Mouse (Mus musculus) kidney, postnatal 25 days (tissue): ENCODE results near the gene Crb2.

Source experiments
- DNase-seq, 2 experiments: peaks; one replicate each; pipeline ENCODE4 v3.0.0; 2021; ENCODE audit warnings: mixed read lengths in 2 of 2

The Crb2 gene

DNA sequence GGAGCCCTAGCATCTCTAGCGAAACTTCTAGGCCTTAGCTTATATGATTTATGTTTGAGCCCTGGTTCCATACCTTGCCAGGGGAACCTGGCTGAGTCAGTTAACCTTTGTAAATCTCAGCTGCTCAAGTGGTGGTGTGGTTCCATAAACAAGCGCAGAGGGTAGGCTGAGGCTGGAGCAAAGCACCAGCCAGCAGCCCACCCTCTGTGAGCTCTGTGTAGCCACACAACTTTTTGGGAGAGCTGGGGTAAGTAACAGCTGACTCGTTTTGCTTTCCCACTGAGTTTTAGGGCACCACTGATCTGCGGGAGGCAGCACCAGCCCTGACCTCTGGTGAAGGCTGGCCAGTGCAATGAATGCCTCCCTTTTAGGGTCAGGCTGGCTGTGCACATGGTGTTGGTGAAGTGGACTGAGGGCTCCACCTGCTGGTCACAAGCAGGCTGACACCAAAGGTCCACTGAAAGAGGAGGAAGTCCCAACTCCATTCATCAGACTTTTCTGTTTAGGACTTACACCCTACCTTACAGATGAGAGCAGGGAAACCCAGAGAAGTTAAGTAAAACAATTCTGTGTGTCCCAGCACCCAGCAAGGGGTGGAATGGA, 26.7 kb downstream of the Crb2 start:
- DNase-seq, result peak; percentile 75 to 80

DNA sequence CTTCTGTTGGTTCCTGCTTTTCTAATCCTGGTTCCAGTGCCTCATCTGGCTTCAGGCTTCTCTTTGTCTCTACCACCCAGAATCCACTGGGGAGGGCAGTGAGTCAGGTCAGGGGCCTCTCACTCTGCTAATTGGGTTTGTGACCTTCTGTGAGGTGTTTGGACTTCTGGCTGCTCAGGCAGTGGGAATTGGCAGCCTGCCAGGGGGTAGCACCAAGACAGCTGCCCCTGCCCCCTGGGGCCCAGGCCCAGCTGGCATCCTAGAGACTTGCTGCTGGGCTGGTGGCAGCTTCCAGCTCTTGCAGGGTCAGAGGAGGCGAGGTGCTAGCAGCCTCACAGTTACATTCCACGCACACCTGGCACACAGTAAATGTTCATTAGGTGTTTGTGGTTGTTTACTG, 35.6 kb downstream of the Crb2 start:
- peak; percentile 55 to 81 for DNase-seq

DNA sequence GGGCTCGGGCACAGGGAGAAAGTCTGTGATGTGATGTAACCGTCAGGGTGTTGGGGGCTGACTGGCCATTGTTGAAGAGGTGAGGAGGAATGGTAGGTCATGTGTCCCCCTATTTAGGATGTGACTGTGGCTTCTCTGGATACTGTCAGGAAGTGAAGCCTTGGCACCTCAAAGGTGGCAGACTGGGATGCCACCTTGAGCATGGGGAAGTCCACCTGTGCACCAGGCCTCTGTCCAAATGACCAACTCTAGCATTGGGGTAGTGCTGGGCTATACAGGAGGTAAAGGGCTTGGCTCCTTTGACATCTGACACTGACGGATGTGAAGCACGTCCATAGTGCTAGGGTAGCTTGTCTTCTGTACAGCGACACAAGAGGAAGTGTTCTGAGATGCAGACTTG, 36.4 kb downstream of the Crb2 start:
- DNase-seq, result no peak

DNA sequence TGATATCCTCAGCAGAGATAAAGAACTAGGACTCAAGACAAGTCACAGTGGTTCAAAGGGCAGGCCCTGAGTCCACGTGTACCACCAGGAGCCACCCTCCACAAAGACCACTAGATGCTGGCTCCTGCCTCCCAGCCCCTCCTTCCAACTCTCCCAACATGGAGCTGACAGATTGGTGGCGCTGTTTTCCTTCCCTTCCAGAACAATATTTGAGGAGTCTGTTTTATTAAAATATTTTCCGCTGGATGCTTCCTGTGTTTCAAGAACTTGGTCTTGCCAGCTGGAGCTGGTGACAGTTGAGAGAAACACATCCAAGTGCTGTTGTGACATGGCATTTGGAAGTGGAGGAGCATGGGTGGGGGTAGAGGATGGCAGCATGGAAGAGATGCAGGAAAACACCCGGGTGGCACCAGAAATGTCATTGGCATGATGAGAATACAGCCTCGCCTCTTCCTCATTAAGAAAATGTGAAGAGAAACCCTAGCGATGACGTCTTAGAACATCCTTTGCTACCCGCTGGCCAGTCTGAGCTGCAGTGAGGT, 38.8 kb downstream of the Crb2 start:
- no peak for DNase-seq

DNA sequence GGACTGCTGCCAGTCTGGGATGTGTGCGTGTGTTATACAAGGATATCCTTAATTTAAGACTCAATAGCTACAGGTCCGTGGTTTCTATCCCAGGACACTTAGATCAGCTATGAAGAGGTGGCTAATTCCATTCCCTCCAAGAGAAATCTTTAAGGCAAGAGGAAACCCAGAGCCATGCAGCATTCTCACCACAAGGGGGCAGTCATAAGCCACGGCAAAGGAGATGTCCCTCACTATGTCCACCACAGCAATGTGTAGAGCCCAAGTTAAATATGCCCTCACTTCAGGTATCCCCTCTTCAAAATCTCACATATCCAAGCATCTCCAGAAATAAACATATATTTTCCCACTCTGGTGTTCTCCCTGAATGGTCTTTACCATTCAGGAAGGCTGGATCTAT, 39.6 kb downstream of the Crb2 start:
- DNase-seq, result peak; percentile 57 to 85

DNA sequence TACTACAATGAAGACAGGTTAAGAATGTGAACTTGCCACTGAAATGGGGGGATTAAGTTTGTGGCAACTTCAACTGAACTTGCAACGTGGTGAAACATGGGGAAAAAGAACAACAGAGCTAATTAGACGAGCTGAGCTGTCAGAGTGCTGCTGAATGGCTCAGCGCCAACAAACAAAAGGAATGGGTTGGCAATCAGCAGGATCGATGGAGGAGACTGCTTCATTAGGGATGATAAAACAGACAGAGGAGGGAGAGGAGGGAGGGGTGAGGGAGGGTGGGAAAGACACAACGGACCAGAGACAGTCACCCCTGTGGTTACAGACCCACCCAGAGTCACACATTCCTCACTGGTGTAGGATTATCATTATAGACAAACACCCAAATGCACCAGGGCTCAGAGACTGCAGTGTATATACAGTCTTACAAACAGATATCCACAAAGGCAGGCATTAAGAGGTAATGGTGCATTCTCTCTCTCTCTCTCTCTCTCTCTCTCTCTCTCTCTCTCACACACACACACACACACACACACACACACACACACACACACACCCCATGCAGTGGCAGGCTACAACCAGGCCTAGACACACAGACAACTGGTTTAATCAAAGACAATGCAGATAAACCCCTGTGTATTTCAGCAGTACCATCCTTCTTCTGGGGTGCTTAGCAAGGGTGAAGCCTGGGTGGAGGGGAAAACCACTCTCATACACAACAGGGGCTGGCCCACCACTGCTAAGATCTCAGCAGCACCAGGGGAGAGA, 42.9 kb downstream of the Crb2 start:
- no peak for DNase-seq

DNA sequence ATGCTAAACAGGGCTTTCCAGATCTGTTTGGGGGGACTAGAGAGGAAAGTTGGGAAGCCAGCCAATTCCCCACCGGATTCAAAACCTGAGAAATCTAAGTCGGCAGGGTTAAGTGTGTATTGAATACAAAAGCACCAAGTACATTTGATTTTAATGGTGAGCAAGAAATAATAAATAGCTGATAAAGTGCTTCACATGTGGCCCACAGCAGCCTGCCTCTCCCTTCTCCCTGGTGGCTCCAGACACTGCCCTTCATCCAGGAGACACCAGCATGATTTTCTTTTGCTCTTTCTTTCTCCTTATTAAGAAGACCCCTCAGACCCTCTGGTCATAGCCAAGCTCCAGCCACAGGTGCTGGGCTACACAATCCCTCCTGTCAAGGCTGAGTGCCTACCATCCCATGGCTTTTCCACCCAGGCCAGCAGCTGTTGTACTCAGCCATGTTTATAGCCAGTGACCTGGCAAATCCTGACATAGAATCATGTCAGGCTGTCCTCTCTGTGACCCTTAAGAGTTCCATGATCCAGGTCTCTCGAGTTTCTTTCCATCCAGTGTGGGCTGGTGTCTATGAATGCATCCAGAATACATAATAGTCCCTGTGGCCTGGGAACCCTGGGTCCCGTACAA, 43.6 kb downstream of the Crb2 start:
- no peak for DNase-seq

DNA sequence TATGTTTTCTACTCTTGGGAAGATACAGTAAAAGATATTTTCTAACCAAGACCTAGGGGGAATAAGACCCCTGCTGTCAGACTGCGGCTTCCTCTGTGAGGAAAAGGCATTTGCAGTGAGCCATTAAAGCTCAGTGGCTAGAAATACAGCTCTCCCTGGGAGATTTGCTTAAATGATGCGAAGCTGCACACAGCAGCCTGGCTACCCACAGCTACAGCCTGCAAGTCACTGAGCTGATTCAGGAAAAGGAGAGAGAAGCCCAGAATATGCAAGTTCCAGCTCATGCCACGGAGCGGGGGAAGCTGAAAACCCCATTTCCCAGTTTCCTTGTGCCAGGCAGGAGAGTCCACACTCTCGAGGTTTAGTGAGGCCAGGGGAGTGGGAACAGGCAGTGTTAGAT, 46.1 kb downstream of the Crb2 start:
- DNase-seq, result no peak

DNA sequence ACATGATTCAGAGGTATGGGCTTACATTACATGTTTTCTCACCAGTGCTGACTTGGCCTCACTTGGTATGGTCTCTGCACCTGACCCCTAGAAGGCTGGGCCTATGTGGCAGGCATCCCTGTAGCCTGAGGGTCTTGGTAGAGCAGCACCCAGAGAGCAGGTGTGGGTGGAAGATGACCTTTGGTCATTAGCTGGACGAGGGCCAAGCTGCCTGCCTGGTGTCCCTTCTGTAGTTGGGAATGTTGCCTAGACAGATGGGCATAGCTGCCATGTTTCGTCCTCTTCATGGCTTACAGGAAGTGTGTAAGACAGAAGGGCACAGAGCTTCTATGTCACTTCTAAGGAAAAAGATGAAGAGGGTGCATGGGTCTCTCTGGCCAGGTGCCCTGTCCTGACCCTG, 47.8 kb downstream of the Crb2 start:
- peak; percentile 70 to 72 for DNase-seq

DNA sequence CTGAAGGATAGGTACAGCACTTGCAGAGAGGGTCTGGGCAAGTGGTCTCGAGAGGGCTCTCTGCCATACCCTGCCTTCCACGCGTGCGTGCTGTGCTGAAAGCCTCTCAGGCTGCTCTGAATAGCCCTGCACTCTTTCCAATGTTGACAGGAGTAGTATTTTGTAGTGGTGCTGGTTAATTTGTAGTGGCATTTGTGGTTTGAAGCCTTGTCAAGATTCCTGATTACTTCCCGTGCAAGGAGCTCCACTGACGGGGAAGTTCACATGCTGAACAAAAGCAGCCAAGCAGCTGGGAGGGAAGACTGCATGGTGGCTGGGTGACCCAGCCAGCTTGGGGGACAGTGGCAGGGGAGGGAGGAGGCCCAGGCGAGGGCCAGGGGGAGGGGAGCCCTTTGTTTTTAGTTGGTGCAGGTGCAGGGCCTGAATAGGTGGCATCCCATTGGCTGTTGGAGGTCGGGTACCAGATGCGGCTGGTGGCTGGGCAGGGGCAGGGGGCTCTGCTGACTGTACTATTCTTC, 53.8 kb downstream of the Crb2 start:
- DNase-seq, result no peak

DNA sequence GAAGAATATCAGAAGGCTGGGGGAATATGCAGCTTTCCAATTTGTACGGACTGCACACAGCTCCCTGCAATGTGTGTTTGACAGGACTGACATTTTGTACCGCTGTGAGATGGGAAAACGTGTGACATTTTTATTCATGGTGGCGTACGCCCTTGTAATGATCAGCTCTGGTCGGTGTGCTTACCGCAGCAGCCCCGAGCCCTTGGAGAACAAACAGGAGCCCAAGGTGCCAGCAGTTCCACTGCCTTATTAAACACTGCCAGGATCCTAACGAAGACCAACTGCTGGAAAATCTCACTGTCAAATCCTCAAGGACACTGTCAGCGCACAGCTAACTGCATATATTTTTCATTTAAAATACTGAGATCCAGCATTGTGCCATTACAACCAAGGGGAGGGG, 56.2 kb downstream of the Crb2 start:
- DNase-seq, result no peak

DNA sequence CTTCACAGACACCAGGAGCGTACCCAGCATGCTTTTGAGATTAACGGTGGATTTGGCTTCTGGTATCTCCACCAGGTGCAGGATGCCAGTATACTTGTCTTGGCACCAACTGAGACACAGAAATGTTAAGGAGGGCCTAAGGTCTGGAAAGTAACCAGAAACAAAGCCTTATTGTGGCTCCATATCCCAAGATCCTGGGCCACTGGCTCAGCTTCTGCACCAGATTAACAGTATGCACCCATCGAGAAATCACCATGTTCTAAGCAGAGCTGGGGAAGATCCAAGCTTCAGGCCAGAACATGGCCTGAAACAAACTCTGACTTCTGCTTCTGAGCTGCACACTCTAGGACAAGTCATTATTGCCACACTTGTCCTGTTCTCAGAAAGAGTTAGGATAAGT, 60.9 kb downstream of the Crb2 start:
- no peak for DNase-seq

DNA sequence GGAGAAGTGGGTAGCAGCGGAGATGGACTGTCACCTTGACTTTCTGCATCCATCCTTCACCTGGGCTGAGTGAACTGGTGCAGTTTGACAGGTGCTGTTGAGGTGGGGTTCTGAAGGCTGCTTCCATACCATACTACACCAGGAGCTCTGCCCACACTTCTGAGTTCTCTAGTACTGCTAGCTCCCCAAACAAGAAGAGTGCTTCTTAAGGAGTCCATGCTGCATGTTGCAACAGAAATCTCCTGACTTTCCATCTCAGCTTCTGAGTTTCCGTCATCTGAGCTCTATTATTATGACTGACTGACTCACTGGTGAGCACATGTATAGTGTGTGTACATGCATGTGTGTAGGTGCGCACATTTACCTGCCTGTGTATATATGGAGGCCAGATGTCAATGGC, 61.5 kb downstream of the Crb2 start:
- DNase-seq, result no peak

DNA sequence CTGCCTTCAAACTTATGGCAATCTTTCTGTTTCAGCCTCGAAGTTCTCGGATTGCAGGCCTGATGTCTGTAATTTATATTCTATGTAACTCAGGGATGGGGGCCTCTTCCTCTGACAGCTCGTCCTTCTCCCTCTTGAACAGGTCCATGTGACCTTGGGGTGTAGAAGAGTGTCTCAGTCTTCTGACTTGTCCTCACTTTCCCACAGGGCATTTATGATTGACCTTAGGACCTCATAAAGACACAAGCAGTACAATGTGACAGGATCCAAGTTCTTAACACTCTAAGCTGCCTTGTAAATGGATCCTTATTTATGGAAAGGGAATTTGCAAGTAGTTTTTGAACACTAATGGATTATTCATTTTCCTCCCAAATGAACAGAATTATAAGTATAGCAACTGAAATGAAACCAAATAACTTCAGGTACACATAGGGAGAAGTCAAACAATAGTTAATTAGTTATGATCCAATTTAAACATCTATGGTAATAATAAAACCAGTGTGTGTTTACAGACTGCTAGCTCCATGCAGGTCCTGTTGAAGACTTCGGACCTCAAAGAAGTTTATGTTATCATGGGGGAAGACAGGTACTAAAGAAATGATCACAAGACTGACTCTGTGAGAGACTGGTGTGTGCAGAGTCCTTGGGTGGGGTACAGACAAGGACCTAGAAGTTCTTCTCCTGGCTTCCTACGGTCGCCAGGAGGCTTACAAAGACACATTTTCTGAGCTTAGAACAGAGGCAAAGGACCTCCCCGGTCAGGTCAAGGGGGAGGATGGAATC, 62.3 kb downstream of the Crb2 start:
- no peak for DNase-seq

DNA sequence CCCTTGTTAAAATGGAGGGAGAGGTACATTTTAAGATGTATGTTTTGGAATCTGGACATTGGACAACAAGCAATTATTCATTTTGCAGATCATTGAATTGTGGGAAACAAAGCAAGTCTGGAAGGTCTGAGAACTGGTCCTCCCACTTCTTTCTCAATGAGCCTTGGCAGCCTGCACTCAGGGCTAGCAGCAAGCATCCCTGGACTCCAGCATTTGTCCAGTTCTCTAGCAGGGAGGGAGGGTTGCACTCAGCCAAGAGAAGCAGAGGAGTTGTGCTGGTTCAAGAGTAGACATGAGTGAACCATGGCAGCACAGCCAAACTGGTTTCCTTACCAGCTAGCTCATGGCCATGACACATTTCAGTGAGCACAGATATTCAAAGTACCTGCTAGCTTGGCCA, 63.9 kb downstream of the Crb2 start:
- no peak for DNase-seq

DNA sequence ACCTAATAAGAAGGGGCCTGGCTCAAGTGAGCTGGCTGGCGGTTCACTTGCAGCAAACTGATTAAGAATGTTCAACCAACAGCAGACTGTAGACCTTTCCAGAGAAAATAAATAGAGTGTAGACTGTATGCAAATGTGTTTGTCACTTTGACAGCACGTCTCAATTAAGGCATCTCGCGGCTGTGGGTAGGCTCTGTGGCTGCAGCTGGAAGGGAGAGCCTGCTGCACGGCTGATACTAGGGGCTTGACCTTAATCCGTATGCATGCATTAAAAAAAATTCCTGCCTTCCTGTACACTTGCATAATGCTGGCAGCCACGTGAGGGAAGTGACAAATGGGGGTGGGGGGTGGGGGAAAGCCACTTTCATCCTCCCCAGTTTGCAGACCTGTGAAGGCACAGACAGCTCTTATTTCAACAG, 66.1 kb downstream of the Crb2 start:
- no peak for DNase-seq

DNA sequence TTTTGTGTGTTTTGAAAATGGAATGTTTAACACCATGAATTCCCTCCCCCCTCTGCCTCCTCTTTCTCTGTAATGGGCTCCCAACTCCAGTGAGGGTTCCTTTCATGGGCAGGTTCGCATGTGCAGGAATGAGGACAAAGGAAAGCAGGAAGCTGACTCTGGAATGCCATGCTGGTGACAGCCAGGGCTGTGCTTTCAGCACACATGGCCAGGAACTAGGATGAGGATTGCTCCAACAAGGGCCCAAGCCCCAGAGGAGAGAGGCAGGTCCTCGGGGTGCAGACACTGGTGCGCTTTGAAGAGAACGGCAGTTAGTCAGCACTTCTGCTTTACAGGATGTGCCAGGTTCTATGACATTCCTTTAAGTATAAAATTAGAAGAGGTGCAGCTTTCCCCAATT, 66.7 kb downstream of the Crb2 start:
- no peak for DNase-seq
